Mouse (Mus musculus): ENCODE measurements around the gene Lmbrd2. TPM values are rescaled to one million over a fixed set of nuclear protein-coding genes. Genes with fewer than 3 reads are reported as not detected.
A peak's percentile ranks its signal among the peaks of the same experiment; 100 is the strongest.

Gene Lmbrd2
- polyA plus RNA-seq, 1 experiment from 2014 or later = 3.9 TPM

GRCm38 (mm10) chr15:9130772-9131498 lies 9.4 kb upstream of the Lmbrd2 start:
- 75% methylated on average over 9 of the region's 9 CpGs for WGBS
- H3K27ac ChIP-seq (ENCODE audit: low read depth, low read length) = no peak overlapping the region
- ATAC-seq = peak; percentile 22; the same call in 1 of the 2 replicates

DNA sequence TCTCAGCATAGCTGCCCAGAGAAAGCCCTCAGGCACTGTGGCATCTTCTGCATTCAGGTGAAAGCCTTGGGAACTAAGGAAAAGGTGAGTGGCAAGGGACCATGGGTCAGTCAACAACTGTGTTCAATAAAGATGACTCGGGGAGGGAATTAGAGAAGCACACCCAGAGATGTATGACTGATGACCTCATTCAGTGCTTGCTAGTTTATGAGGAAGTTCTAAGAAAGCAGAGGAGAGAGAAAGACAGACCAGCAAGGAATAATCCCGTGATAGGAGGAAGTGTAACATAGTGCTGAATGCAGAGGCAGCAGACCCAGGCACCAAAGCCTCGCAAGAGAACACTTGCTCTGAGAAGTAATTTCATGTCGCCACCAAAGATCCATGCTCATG lies 8.9 kb upstream of the Lmbrd2 start:
- no peak overlapping the region for H3K4me2 ChIP-seq (ENCODE audit: low read length)
- no peaks in the 10 kb centered on the region for H3K27me3 ChIP-seq (replicated peaks; ENCODE audit: control insufficient read depth, insufficient read depth, low read length)
- no peak overlapping the region for H3K27ac ChIP-seq (ENCODE audit: low read depth, low read length)
- H3K36me3 ChIP-seq (ENCODE audit: control insufficient read depth, insufficient read depth, low read length) = peaks cover 9% of the 10 kb centered on the region
- peaks cover 3% of the 10 kb centered on the region; the same call in 1 of the 2 replicates for H3K4me1 ChIP-seq (ENCODE audit: control insufficient read depth, insufficient read depth, low read depth, low read length)
- 88% methylated on average over 4 of the region's 4 CpGs for WGBS
- no peak overlapping the region for H3K4me3 ChIP-seq (ENCODE audit: low read length)
- no peak for ATAC-seq
- no peaks in the 10 kb centered on the region for H3K9me3 ChIP-seq (ENCODE audit: control insufficient read depth, low read length)
- no peak overlapping the region for H3K9ac ChIP-seq (ENCODE audit: low read depth, low read length)

More at GRCm38 (mm10) chr15:9130772-9131498, 9.4 kb upstream of the Lmbrd2 start:
- no peaks in the 10 kb centered on the region for H3K9me3 ChIP-seq (ENCODE audit: control insufficient read depth, low read length)
- H3K36me3 ChIP-seq (ENCODE audit: control insufficient read depth, insufficient read depth, low read length) = peaks cover 9% of the 10 kb centered on the region
- no peak overlapping the region for H3K9ac ChIP-seq (ENCODE audit: low read depth, low read length)
- no peak overlapping the region for H3K4me2 ChIP-seq (ENCODE audit: low read length)
- no peaks in the 10 kb centered on the region for H3K27me3 ChIP-seq (replicated peaks; ENCODE audit: control insufficient read depth, insufficient read depth, low read length)
- H3K4me3 ChIP-seq (ENCODE audit: low read length) = no peak overlapping the region
- peaks cover 3% of the 10 kb centered on the region; the same call in 1 of the 2 replicates for H3K4me1 ChIP-seq (ENCODE audit: control insufficient read depth, insufficient read depth, low read depth, low read length)

GRCm38 (mm10) chr15:9132693-9133443 lies 7.5 kb upstream of the Lmbrd2 start:
- WGBS = 79% methylated on average over 13 of the region's 13 CpGs
- Histone ChIP-seq H3K9me3 (ENCODE audit: control insufficient read depth, low read length) (no peaks in the 10 kb centered on the region), H3K36me3 (ENCODE audit: control insufficient read depth, insufficient read depth, low read length) (peaks cover 8% of the 10 kb centered on the region), H3K4me2 (ENCODE audit: low read length) (no peak overlapping the region), H3K27me3 (replicated peaks; ENCODE audit: control insufficient read depth, insufficient read depth, low read length) (no peaks in the 10 kb centered on the region), H3K27ac (ENCODE audit: low read depth, low read length) (no peak overlapping the region), H3K9ac (ENCODE audit: low read depth, low read length) (no peak overlapping the region), H3K4me3 (ENCODE audit: low read length) (no peak overlapping the region), H3K4me1 (ENCODE audit: control insufficient read depth, insufficient read depth, low read depth, low read length) (peaks cover 3% of the 10 kb centered on the region; the same call in 1 of the 2 replicates)
- ATAC-seq = peak; percentile 46

GRCm38 (mm10) chr15:9134891-9135507 lies 5.4 kb upstream of the Lmbrd2 start:
- peaks cover 3% of the 10 kb centered on the region; the same call in 1 of the 2 replicates for H3K36me3 ChIP-seq (ENCODE audit: control insufficient read depth, insufficient read depth, low read length)

DNA sequence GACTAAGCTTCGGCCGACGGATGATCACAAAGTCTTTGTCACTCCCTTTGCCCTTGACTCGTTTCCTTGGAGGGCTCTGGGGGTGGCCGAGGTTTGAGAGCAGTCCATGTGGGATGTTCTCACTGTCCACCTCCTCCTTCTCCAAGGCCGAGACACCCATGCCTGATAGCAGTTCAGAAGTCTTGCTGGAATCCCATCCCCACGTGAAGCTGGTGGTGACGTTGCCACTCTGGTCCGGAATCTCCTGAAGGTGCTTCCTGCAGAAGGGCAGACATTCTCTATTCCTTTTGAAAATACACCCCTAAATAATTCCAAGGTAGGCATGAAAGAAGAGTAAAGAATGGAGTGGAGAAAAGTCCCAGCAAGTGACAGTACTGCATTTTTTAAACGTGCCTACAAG lies 903 bp upstream of the Lmbrd2 start:
- Histone ChIP-seq H3K4me1 (ENCODE audit: control insufficient read depth, insufficient read depth, low read depth, low read length) (peaks cover 10% of the 10 kb centered on the region), H3K36me3 (ENCODE audit: control insufficient read depth, insufficient read depth, low read length) (peaks cover 3% of the 10 kb centered on the region; the same call in 1 of the 2 replicates), H3K9ac (ENCODE audit: low read depth, low read length) (peak overlapping the region; percentile 68), H3K27me3 (replicated peaks; ENCODE audit: control insufficient read depth, insufficient read depth, low read length) (no peaks in the 10 kb centered on the region), H3K27ac (ENCODE audit: low read depth, low read length) (no peak overlapping the region; the same call in 1 of the 2 replicates), H3K4me3 (ENCODE audit: low read length) (peak overlapping the region; percentile 94), H3K4me2 (ENCODE audit: low read length) (peak overlapping the region; percentile 76), H3K9me3 (ENCODE audit: control insufficient read depth, low read length) (no peaks in the 10 kb centered on the region)
- ATAC-seq = no peak
- WGBS = 29% methylated on average over 10 of the region's 10 CpGs

More at GRCm38 (mm10) chr15:9134891-9135507, 5.4 kb upstream of the Lmbrd2 start:
- Histone ChIP-seq H3K9me3 (ENCODE audit: control insufficient read depth, low read length) (no peaks in the 10 kb centered on the region), H3K4me2 (ENCODE audit: low read length) (no peak overlapping the region), H3K4me3 (ENCODE audit: low read length) (no peak overlapping the region), H3K27me3 (replicated peaks; ENCODE audit: control insufficient read depth, insufficient read depth, low read length) (no peaks in the 10 kb centered on the region), H3K4me1 (ENCODE audit: control insufficient read depth, insufficient read depth, low read depth, low read length) (peaks cover 12% of the 10 kb centered on the region), H3K9ac (ENCODE audit: low read depth, low read length) (no peak overlapping the region), H3K27ac (ENCODE audit: low read depth, low read length) (no peak overlapping the region)
- no peak for ATAC-seq
- 76% methylated on average over 6 of the region's 6 CpGs for WGBS

- peak overlapping the region; percentile 94 for H3K4me3 ChIP-seq (ENCODE audit: low read length)
- peak overlapping the region; percentile 86 for H3K4me2 ChIP-seq (ENCODE audit: low read length)
- H3K4me1 ChIP-seq (ENCODE audit: control insufficient read depth, insufficient read depth, low read depth, low read length) = peaks cover 10% of the 10 kb centered on the region
- H3K9ac ChIP-seq (ENCODE audit: low read depth, low read length) = peak overlapping the region; percentile 90
- WGBS = under 1% methylated on average over 34 of the region's 37 CpGs
- no peaks in the 10 kb centered on the region for H3K9me3 ChIP-seq (ENCODE audit: control insufficient read depth, low read length)
- peak overlapping the region; percentile 94 for H3K27ac ChIP-seq (ENCODE audit: low read depth, low read length)
- ATAC-seq = peak; percentile 92
- H3K27me3 ChIP-seq (replicated peaks; ENCODE audit: control insufficient read depth, insufficient read depth, low read length) = no peaks in the 10 kb centered on the region
- peaks cover 3% of the 10 kb centered on the region; the same call in 1 of the 2 replicates for H3K36me3 ChIP-seq (ENCODE audit: control insufficient read depth, insufficient read depth, low read length)
Measured at GRCm38 (mm10) chr15:9140684-9141171, 378 bp downstream of the Lmbrd2 start.

DNA sequence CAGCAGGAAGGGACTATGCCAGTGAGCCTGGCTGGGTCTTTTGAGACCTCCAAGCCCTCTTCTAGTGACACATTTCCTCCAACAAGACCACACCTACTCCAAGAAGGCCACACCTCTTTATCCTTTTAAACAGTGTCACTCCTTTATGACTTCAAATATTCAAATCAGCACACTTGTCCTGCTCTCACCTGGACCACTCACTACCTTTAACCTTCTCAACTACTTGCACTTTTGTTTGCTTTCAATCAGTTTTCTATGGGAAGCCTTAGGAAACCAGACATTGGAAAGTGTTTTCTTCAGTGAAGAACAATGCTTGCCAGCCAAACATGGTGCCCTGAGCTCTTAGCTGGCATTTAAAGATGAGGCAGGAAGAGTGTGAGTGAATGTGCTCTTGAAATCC lies 15.0 kb downstream of the Lmbrd2 start, which contains the start of gene Skp2:
Gene Skp2, minus strand, starts transcription at position 101 of the 400 bp plus-strand sequence.
- Histone ChIP-seq H3K9me3 (ENCODE audit: control insufficient read depth, low read length) (no peaks in the 10 kb centered on the region), H3K27ac (ENCODE audit: low read depth, low read length) (no peak within 1 kb of the TSS), H3K4me2 (ENCODE audit: low read length) (no peak within 1 kb of the TSS), H3K4me1 (ENCODE audit: control insufficient read depth, insufficient read depth, low read depth, low read length) (no peaks in the 10 kb centered on the region), H3K36me3 (ENCODE audit: control insufficient read depth, insufficient read depth, low read length) (peaks cover 19% of the 10 kb centered on the region; the same call in 1 of the 2 replicates), H3K27me3 (replicated peaks; ENCODE audit: control insufficient read depth, insufficient read depth, low read length) (no peaks in the 10 kb centered on the region), H3K9ac (ENCODE audit: low read depth, low read length) (no peak within 1 kb of the TSS), H3K4me3 (ENCODE audit: low read length) (no peak within 1 kb of the TSS)
- ATAC-seq = no peak

DNA sequence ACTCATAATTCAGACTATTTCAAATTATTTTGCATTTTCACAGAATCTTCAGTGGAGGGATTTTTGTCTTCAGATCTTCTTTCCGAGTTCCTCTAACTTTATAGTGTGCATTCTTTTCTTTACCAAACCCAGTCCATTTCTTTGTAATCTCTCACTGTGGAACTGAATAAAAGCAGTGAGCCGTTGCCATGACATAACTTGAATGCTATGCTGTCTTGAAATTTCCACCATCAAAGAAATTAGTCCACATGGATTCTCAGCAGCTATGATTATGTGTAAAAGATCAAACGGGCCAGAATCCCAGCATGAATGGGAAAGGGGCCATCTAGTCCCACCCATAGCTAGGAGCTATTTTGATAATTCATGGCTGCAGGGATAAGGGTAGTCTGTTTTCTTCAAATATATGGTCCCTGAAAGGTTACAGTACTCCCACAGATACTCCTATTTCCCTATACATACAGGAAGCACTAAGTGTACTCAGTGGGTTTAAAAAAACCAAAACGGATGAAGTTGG lies 22.3 kb downstream of the Lmbrd2 start:
- Histone ChIP-seq H3K4me2 (ENCODE audit: low read length) (no peak overlapping the region), H3K27ac (ENCODE audit: low read depth, low read length) (no peak overlapping the region), H3K4me3 (ENCODE audit: low read length) (no peak overlapping the region), H3K4me1 (ENCODE audit: control insufficient read depth, insufficient read depth, low read depth, low read length) (no peaks in the 10 kb centered on the region), H3K9ac (ENCODE audit: low read depth, low read length) (no peak overlapping the region), H3K36me3 (ENCODE audit: control insufficient read depth, insufficient read depth, low read length) (peaks cover 13% of the 10 kb centered on the region; the same call in 1 of the 2 replicates), H3K9me3 (ENCODE audit: control insufficient read depth, low read length) (no peaks in the 10 kb centered on the region), H3K27me3 (replicated peaks; ENCODE audit: control insufficient read depth, insufficient read depth, low read length) (no peaks in the 10 kb centered on the region)
- WGBS = 64% methylated on average over 4 of the region's 4 CpGs
- ATAC-seq = no peak
